Mouse (Mus musculus) heart, adult 2 months (tissue): ENCODE results near the gene Gpr1. TPM values are rescaled to one million over a fixed set of nuclear protein-coding genes. Genes with fewer than 3 reads are reported as not detected.

Source experiments
- DNase-seq, 2 experiments: peaks; one replicate each; pipeline ENCODE4 v3.0.0; 2021
- H3K27ac ChIP-seq: fragments of 200-600 bp; 2 replicates; pipeline ENCODE4 v1.8.1; 2022
- H3K27me3 ChIP-seq: fragments of 200-500 bp; 2 replicates; pipeline ENCODE4 v1.6.1; 2012; ENCODE audit warnings: mild to moderate bottlenecking, low read length, inconsistent platforms, mixed read lengths; ENCODE audit not compliant: control insufficient read depth, insufficient read depth
- H3K36me3 ChIP-seq: fragments of 200-500 bp; 2 replicates; pipeline ENCODE4 v1.6.1; 2012; ENCODE audit warnings: low read length, inconsistent platforms; ENCODE audit not compliant: control insufficient read depth, insufficient read depth
- H3K4me1 ChIP-seq: fragments of 200-500 bp; 2 replicates; pipeline ENCODE4 v1.6.1; 2011; ENCODE audit warnings: low read length; ENCODE audit not compliant: control insufficient read depth, insufficient read depth
- H3K4me3 ChIP-seq: fragments of 200-600 bp; 2 replicates; pipeline ENCODE4 v1.8.1; 2022
- H3K79me2 ChIP-seq: fragments of 200-500 bp; replicated peaks from 2 replicates; pipeline ENCODE4 v1.6.1; 2012; ENCODE audit warnings: mild to moderate bottlenecking, inconsistent platforms, low read length, moderate library complexity, mixed read lengths; ENCODE audit not compliant: control insufficient read depth, insufficient read depth
- H3K9ac ChIP-seq: fragments of 200-500 bp; 2 replicates; pipeline ENCODE4 v1.6.1; 2012; ENCODE audit warnings: low read depth, mild to moderate bottlenecking, control low read depth, inconsistent platforms, low read length, mixed read lengths
- CTCF ChIP-seq: fragments of 200-600 bp; IDR thresholded peaks from 2 replicates; pipeline ENCODE4 v1.8.1; 2022; ENCODE audit warnings: antibody characterized with exemption, mild to moderate bottlenecking, moderate library complexity
- EP300 ChIP-seq: fragments of 200-500 bp; IDR thresholded peaks from 2 replicates; pipeline ENCODE4 v1.6.1; 2011; ENCODE audit warnings: low read depth, low read length, control low read depth; ENCODE audit not compliant: insufficient read depth
- POLR2A ChIP-seq: fragments of 200-500 bp; IDR thresholded peaks from 2 replicates; pipeline ENCODE4 v1.6.1; 2011; ENCODE audit warnings: mild to moderate bottlenecking, low read depth, low read length, control low read depth; ENCODE audit not compliant: insufficient read depth
- WGBS: fragments of 180-500 bp; shearing (Covaris S2); methylation state at CpG from one replicate; pipeline ENCODE4 v1.1.7; 2018; 5-methylcytosine and 5-hydroxymethylcytosine counted together
- intact Hi-C: fragments of 180-260 bp; cut with DNase I; formaldehyde crosslinking; loops from one replicate; pipeline ENCODE4 v1.15.1; 2025
- long read RNA-seq: library from polyadenylated mRNA; stranded (forward); transcript quantifications from one replicate; pipeline ENCODE4 v2.0.0, GENCODE M21; 2021
- polyA plus RNA-seq: library from polyadenylated mRNA; depleted of rRNA; stranded (reverse); fragments of >200 nt; gene quantifications from 2 replicates; pipeline ENCODE4 v1.2.3, GENCODE M21; 2012; rRNA removed
- total RNA-seq, 2 experiments: library from RNA; stranded (reverse); gene quantifications; 2 replicates each; pipeline ENCODE4 v1.2.3; 2021

The Gpr1 gene
- total RNA-seq (under 1 TPM; 0.16 to 0.50 TPM), polyA plus RNA-seq (0.31 and 0.88 TPM in 2 replicates)
- long read RNA-seq: 0 reads

DNA sequence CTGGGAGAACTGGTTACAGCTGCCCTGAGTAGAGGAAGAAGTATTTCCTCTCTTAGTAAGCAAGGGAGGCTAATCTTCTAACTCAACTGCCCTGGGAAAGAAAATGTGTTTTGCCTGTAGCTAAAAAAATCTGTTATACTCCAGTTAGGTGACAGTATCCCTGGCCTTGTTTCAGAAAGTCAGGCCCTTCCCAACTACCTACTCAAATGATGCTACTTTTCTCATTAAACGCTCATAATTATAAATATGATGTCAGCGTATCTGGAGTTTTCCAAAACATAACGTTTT lies at the start of gene Gpr1:
Gpr1 (minus strand) TSS at position 273 of the 288 bp plus-strand sequence.
- no peak for TF ChIP-seq POLR2A
- no peak for TF ChIP-seq CTCF
- TF ChIP-seq EP300: no peak
- H3K9ac ChIP-seq: peak within 1 kb of the TSS; percentile 6; the same call in 1 of the 2 replicates

DNA sequence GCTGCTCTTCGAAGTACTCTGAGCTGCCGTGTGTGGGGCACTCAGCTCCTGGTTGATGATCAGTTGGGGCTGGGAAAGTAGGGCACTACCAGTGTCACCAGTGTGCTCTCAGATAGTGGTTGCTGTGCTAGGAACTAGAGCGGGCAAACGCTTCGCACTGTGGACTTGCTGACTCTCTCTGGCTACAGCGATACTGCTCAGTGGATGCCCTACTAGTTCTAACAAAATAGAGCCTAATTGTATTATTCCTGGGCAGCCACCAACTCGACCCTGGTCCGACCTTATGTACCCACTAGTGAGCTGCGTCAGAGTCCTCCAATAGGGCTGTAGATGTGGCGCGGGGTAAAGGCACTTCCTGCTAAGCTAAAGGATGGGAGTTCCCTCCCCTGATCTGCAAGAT lies 49.3 kb upstream of the Gpr1 start:
- TF ChIP-seq POLR2A (no peak), EP300 (no peak), CTCF (no peak)
- H3K27me3 ChIP-seq: peaks cover 9% of the 10 kb centered on the region
- H3K27ac ChIP-seq: no peak overlapping the region
- no peak overlapping the region for H3K4me3 ChIP-seq
- no peak for DNase-seq
- no peaks in the 10 kb centered on the region for H3K4me1 ChIP-seq
- intact Hi-C loops: no loop called here
- WGBS: 43% methylated on average over 11 of the region's 11 CpGs
- H3K9ac ChIP-seq: no peak overlapping the region
- H3K79me2 ChIP-seq: no peaks in the 10 kb centered on the region
- no peaks in the 10 kb centered on the region for H3K36me3 ChIP-seq

More for the DNA sequence above, at the start of gene Gpr1:
- no peak within 1 kb of the TSS; the same call in 1 of the 2 replicates for H3K4me3 ChIP-seq
- DNase-seq: no peak
- intact Hi-C loops: no loop called here
- peak within 1 kb of the TSS; percentile 62 for H3K27ac ChIP-seq
- 0 out of 2 replicates have a peak, but pooled peaks cover 2% of the 10 kb centered on the region for H3K27me3 ChIP-seq
- no peaks in the 10 kb centered on the region for H3K79me2 ChIP-seq
- H3K4me1 ChIP-seq: peaks cover 2% of the 10 kb centered on the region; the same call in 1 of the 2 replicates
- WGBS: 46% methylated on average over 3 of the region's 3 CpGs
- no peaks in the 10 kb centered on the region for H3K36me3 ChIP-seq

DNA sequence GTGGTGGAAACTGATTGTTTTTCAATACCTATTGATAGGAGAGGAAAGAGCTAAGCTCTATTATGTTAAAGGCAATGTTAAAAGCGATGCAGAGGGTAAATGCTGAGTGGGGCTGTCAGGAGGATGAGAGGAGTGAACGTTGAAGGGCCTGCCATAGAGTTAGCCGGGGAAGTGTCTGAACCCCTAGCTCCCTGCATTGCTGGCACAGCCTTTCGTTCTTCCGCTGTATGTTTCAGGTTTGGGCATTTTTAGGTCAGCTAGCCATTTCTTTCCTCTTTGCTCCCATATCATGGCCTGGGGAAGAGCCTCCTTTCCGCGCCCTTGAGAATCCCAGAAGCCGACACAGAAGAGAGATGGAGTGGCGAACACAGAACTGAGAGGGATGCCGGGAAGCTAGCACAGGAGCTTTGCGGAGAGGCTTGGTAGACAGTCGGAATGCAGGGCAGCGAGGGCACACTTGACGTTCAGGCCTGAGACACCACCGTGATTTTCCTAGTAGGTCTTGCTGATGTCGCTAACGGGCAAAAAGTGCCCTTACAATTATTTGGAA lies 46.8 kb upstream of the Gpr1 start:
- WGBS: 43% methylated on average over 17 of the region's 17 CpGs
- no peak overlapping the region for H3K4me3 ChIP-seq
- no peaks in the 10 kb centered on the region for H3K79me2 ChIP-seq
- peaks cover 11% of the 10 kb centered on the region for H3K27me3 ChIP-seq
- TF ChIP-seq EP300 (no peak), POLR2A (no peak), CTCF (no peak)
- no peaks in the 10 kb centered on the region for H3K36me3 ChIP-seq
- no peak overlapping the region for H3K27ac ChIP-seq
- no peaks in the 10 kb centered on the region for H3K4me1 ChIP-seq
- H3K9ac ChIP-seq: no peak overlapping the region
- DNase-seq: no peak
- intact Hi-C loops: no loop called here

DNA sequence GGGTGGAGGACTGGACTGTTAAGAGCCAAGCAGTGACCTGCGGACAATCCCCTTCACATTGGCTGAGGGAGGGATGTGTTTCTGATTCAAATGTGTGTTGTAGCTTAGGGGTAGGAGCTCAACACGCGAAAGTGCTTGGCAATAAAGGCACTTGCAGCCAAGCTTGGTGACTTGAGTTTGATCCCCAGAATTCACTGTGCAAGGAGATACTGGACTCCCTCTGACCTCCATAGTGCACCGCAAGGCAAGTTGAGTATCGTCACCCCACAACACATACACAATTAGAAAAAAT lies 46.3 kb upstream of the Gpr1 start:
- H3K4me3 ChIP-seq: no peak overlapping the region
- H3K27ac ChIP-seq: no peak overlapping the region
- DNase-seq: no peak
- H3K36me3 ChIP-seq: no peaks in the 10 kb centered on the region
- intact Hi-C loops: no loop called here
- WGBS: 49% methylated on average over 5 of the region's 5 CpGs
- no peak overlapping the region for H3K9ac ChIP-seq
- no peaks in the 10 kb centered on the region for H3K79me2 ChIP-seq
- H3K27me3 ChIP-seq: peaks cover 11% of the 10 kb centered on the region
- no peak for TF ChIP-seq EP300
- no peak for TF ChIP-seq POLR2A
- no peak for TF ChIP-seq CTCF
- H3K4me1 ChIP-seq: no peaks in the 10 kb centered on the region

DNA sequence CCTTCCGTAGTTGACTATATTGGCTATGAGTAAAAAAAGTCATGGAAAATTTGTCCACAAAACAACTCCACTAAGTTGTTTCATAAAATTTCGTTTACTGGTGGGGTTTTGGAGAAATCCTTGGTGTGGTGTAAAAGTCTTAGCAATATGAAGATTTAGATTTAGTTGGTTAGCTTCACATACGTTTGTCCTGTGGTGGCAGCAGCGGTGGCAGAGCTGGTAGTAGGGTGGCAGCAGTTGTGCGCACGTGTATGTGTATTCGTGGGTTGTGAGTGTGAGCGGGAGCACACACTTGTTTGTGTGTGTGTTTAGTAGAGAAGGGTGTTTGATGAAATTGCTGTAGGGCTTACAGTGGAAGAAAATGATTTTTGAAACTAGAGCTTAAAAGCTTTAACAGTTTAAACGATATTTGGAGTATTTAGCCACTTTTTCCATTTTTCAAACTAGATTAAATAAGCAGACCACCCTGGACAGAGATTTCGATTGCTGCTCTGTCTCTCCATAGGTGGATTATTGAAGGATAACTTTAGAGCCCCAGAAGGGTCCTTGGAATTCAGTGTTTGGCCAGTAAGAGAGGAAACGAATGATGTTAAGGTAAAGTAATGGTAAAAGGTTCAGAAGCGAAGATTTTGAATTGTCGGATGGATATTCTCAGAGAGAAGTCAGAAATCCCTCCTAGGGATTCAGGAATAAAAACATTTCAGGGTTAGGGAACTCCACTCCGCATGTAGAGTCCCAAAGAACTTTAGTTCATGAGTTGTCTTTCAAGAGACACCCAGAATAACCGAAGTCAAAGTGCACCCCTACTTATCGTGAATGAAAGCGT lies 45.8 kb upstream of the Gpr1 start:
- no peaks in the 10 kb centered on the region for H3K36me3 ChIP-seq
- no peak overlapping the region for H3K9ac ChIP-seq
- H3K27ac ChIP-seq: no peak overlapping the region
- 47% methylated on average over 17 of the region's 17 CpGs for WGBS
- H3K4me1 ChIP-seq: no peaks in the 10 kb centered on the region
- no peak for DNase-seq
- no peaks in the 10 kb centered on the region for H3K79me2 ChIP-seq
- H3K4me3 ChIP-seq: no peak overlapping the region
- peaks cover 14% of the 10 kb centered on the region for H3K27me3 ChIP-seq
- TF ChIP-seq CTCF (no peak), POLR2A (no peak), EP300 (no peak)
- intact Hi-C loops: no loop called here

DNA sequence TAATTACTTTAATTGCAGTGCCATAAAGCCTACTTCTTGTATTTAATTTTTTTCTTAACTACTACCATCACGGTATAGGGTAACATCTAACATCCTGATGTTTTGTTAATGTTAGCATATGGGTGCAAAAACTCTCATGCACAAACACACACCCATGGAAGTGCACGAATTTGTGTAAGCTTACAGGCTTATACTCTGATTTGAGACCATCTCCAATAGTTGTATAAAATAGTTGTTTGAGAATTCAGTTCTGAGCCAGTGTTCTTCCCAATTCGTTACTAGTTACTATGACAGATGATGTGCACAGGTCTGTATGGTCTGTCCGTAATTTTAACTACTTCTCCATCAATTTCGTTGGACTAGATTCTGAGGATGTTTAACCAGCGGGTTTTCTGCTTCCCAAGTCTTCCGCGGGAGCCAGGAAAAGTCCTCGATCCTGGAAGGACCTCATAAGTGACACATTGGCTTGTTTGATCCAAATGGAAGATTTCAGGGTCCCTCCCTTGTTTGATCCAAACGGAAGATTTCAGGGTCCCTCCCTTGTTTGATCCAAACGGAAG lies 45.0 kb upstream of the Gpr1 start:
- TF ChIP-seq EP300 (no peak), POLR2A (no peak), CTCF (no peak)
- 46% methylated on average over 11 of the region's 11 CpGs for WGBS
- Histone ChIP-seq H3K27me3 (peaks cover 15% of the 10 kb centered on the region), H3K36me3 (no peaks in the 10 kb centered on the region), H3K4me1 (no peaks in the 10 kb centered on the region), H3K4me3 (no peak overlapping the region), H3K9ac (no peak overlapping the region), H3K27ac (no peak overlapping the region), H3K79me2 (no peaks in the 10 kb centered on the region)
- DNase-seq: no peak
- intact Hi-C loops: no loop called here
